Mouse (Mus musculus) forebrain, embryonic 13.5 days (tissue): ENCODE data around the gene Ush2a. TPM values are rescaled to one million over a fixed set of nuclear protein-coding genes. Genes with fewer than 3 reads are reported as not detected.

Experiments
- ATAC-seq: fragments of 200-750 bp; cut with Nextera tagmentation; 2 replicates; pipeline ENCODE4 v1.8.0; 2017
- H3K27ac ChIP-seq: fragments of 300-500 bp; sonication (generic); 2 replicates; pipeline ENCODE4 v1.5.1; 2015; ENCODE audit warnings: inconsistent platforms, mild to moderate bottlenecking, moderate library complexity
- H3K27me3 ChIP-seq: fragments of 300-500 bp; sonication (generic); 2 replicates; pipeline ENCODE4 v1.6.1; 2015; ENCODE audit warnings: mild to moderate bottlenecking, inconsistent platforms
- H3K36me3 ChIP-seq: fragments of 300-500 bp; sonication (generic); 2 replicates; pipeline ENCODE4 v1.6.1; 2015; ENCODE audit warnings: mild to moderate bottlenecking, inconsistent platforms; ENCODE audit not compliant: poor library complexity, severe bottlenecking
- H3K4me1 ChIP-seq: fragments of 300-500 bp; sonication (generic); 2 replicates; pipeline ENCODE4 v1.6.1; 2015; ENCODE audit warnings: inconsistent platforms
- H3K4me2 ChIP-seq: fragments of 300-500 bp; sonication (generic); 2 replicates; pipeline ENCODE4 v1.6.1; 2015; ENCODE audit warnings: inconsistent platforms, mild to moderate bottlenecking, moderate library complexity
- H3K4me3 ChIP-seq: fragments of 300-500 bp; sonication (generic); 2 replicates; pipeline ENCODE4 v1.5.1; 2015; ENCODE audit warnings: mild to moderate bottlenecking, inconsistent platforms
- H3K9ac ChIP-seq: fragments of 300-500 bp; sonication (generic); 2 replicates; pipeline ENCODE4 v1.6.1; 2015; ENCODE audit warnings: mild to moderate bottlenecking, inconsistent platforms
- H3K9me3 ChIP-seq: fragments of 300-500 bp; sonication (generic); replicated peaks from 2 replicates; pipeline ENCODE4 v1.6.1; 2016; ENCODE audit warnings: inconsistent platforms
- WGBS: fragments of 180-500 bp; shearing (Covaris S2); methylation state at CpG from one replicate; pipeline ENCODE4 v1.1.7; 2015; 5-methylcytosine and 5-hydroxymethylcytosine counted together
- polyA plus RNA-seq: library from polyadenylated mRNA; unstranded; fragments of >200 nt; fragmentation: Nextera tagmentation; extraction: Ambion mirVana; gene quantifications from 2 replicates; pipeline ENCODE4 v1.2.1, GENCODE M21; 2015

The Ush2a gene
- polyA plus RNA-seq, 1 experiment from 2014 or later = 0.05 TPM

DNA sequence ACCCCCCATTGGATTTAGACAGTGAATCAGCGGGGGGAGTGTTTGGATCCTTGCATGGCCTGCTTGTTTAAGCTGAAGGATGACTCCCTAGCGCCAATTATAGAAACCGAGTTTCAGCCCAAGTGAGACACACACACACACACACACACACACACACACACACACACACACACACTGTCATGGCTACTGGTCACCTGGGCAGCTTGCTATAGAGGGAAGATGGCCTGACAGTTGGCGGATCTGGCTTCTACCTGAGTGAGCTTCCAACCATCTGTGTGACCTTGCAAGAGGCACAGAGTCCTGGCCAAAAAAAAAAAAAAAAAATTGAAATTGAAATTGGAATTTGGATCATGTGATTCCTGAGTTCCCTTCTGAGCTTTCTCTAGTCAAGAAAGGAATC, 690.7 kb downstream of the Ush2a start:
- Histone ChIP-seq H3K4me3 (no peak overlapping the region), H3K4me1 (peaks cover 4% of the 10 kb centered on the region), H3K27ac (no peak overlapping the region), H3K4me2 (no peak overlapping the region), H3K9ac (no peak overlapping the region), H3K36me3 (no peaks in the 10 kb centered on the region), H3K9me3 (no peaks in the 10 kb centered on the region), H3K27me3 (no peaks in the 10 kb centered on the region)
- WGBS = 89% methylated on average over 4 of the region's 4 CpGs
- no peak for ATAC-seq

DNA sequence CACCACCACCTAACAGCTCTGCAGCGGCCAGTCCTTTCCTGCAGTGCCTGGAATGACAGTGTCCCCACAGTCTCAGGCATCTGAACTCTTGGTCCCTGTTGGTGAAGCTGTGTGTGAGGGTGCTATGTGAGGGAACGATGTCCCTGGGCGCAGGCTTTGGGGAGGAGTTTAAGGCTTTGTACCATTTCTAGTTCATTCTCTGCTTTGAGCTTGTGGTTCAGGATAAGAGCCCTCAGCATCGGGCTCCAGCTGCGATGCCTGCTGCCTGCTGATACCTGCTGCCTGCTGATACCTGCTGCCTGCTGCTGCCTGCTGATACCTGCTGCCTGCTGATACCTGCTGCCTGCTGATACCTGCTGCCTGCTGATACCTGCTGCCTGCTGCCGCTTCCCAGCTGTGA, 711.3 kb downstream of the Ush2a start:
- peaks cover 86% of the 10 kb centered on the region for H3K36me3 ChIP-seq
- H3K4me1 ChIP-seq = no peaks in the 10 kb centered on the region
- H3K9ac ChIP-seq = no peak overlapping the region
- no peak overlapping the region for H3K27ac ChIP-seq
- H3K27me3 ChIP-seq = no peaks in the 10 kb centered on the region
- H3K4me2 ChIP-seq = no peak overlapping the region
- no peak overlapping the region for H3K4me3 ChIP-seq
- 97% methylated on average over 6 of the region's 6 CpGs for WGBS
- ATAC-seq = no peak
- H3K9me3 ChIP-seq = no peaks in the 10 kb centered on the region

DNA sequence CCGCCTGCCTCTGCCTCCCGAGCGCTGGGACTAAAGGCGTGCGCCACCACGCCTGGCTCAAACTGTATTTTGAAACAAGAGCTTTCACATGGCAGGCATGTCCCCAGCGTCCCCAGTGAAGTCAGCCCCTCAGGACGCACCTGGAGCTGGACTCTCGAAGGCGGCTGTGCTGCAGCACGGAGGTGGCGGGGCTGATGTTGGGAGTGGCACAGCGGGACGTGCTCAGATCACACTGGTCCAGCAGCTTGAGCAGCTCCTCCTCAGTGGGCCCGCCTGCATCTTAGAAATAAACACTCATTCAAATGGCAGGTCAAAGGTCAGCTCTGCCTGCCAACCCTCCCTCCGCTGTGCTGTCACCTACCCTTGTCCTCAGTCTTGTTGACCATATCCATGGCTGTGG, 712.1 kb downstream of the Ush2a start:
- no peak overlapping the region for H3K4me3 ChIP-seq
- H3K9me3 ChIP-seq = no peaks in the 10 kb centered on the region
- no peaks in the 10 kb centered on the region for H3K27me3 ChIP-seq
- H3K4me1 ChIP-seq = no peaks in the 10 kb centered on the region
- H3K4me2 ChIP-seq = no peak overlapping the region
- H3K27ac ChIP-seq = no peak overlapping the region
- H3K9ac ChIP-seq = no peak overlapping the region
- 93% methylated on average over 16 of the region's 16 CpGs for WGBS
- H3K36me3 ChIP-seq = peaks cover 86% of the 10 kb centered on the region
- no peak for ATAC-seq

DNA sequence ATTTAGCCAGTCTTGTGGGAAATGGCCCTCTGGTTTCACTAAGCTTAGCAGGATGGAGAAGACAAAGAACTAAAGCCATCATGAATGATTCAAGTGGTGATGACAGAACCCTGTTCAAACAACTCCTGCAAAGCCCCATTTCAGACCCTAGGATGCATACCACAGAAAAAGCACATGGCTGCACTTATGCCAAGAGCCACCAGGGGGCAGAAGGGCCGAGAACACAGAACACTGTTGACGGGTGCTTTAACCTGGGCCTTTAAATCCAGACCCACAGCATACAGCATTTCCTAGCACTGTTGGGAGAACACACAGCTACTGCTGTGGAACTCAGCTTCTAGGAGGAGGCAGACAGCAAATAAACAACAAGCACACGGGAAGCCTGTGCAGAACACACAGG, 718.2 kb downstream of the Ush2a start:
- peak; percentile 53; the same call in 1 of the 2 replicates for ATAC-seq

DNA sequence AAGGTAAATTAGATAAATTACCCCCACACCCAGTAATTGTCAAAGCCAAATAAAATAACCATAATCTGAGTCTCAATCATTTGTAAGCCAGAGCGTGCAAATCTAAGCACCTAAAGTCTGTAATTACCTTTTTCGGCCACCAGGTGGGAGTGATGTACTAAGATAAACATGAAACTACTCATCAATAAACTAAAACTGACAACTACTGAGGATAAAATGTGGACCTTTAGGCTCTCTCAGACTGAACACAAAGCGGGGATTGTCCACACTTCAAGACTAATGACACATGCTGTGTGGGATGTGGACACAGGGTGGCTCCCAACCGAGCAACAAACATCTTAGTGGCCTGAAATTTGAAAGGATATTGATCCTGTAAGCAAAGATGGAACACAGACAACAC, 731.4 kb downstream of the Ush2a start:
- Histone ChIP-seq H3K27ac (no peak overlapping the region), H3K9me3 (no peaks in the 10 kb centered on the region), H3K4me2 (no peak overlapping the region), H3K27me3 (no peaks in the 10 kb centered on the region), H3K4me3 (no peak overlapping the region), H3K9ac (no peak overlapping the region), H3K36me3 (peaks cover 72% of the 10 kb centered on the region), H3K4me1 (no peaks in the 10 kb centered on the region)
- ATAC-seq = 0 out of 2 replicates have a peak, but pooled peaks have one; percentile 38
- 44% methylated on average over 4 of the region's 4 CpGs for WGBS

More for the DNA sequence above, 718.2 kb downstream of the Ush2a start:
- Histone ChIP-seq H3K9ac (no peak overlapping the region), H3K4me2 (no peak overlapping the region), H3K27me3 (no peaks in the 10 kb centered on the region), H3K4me3 (no peak overlapping the region), H3K36me3 (peaks cover 84% of the 10 kb centered on the region), H3K4me1 (no peaks in the 10 kb centered on the region), H3K9me3 (no peaks in the 10 kb centered on the region), H3K27ac (no peak overlapping the region)
- 28% methylated on average over 3 of the region's 3 CpGs for WGBS

DNA sequence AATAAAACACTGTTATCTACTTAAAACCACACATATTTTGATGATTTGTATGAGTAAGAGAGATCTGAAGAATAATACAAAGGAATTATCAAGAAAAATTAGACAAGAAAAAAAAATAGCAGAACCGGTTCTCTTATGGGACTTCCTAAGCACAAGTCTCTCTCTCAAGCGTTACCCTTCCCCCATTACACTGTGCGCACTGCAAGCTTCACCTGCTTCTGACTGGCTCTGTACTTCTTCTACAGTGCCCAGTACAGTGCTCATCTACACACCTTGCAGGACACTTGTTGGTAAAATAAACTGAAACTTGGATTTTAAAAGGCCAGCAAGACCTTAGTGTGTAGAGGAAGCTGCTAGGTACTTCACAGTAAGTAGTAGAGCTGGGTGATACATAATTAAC, 736.1 kb downstream of the Ush2a start:
- Histone ChIP-seq H3K9me3 (no peaks in the 10 kb centered on the region), H3K4me1 (no peaks in the 10 kb centered on the region), H3K27ac (no peak overlapping the region), H3K9ac (no peak overlapping the region), H3K4me3 (no peak overlapping the region), H3K27me3 (no peaks in the 10 kb centered on the region), H3K4me2 (no peak overlapping the region), H3K36me3 (peaks cover 62% of the 10 kb centered on the region)
- WGBS = 93% methylated on average over 3 of the region's 3 CpGs
- no peak for ATAC-seq

DNA sequence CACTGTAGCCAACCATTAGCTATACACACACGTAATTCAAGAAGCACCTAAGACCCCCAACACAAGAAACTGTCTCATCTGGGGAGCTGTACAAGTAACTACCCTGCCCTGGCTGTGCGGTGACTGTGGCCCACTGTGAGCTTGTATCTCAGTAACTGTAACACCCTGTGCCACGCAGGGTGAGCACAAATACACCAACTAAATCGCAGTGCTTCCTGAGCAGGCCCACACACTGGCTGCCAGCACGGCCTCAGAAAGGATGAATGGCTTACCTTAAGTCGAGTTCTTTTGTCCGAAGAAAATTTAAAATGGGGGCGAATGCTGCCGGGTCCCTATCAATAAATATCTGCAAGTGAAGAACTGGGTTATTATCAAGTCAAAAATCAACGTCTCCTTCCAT, 738.2 kb downstream of the Ush2a start:
- Histone ChIP-seq H3K4me2 (no peak overlapping the region), H3K4me1 (peaks cover 7% of the 10 kb centered on the region), H3K9ac (no peak overlapping the region), H3K4me3 (no peak overlapping the region), H3K27ac (no peak overlapping the region), H3K27me3 (no peaks in the 10 kb centered on the region), H3K36me3 (peaks cover 58% of the 10 kb centered on the region), H3K9me3 (no peaks in the 10 kb centered on the region)
- ATAC-seq = no peak
- WGBS = 88% methylated on average over 10 of the region's 10 CpGs

DNA sequence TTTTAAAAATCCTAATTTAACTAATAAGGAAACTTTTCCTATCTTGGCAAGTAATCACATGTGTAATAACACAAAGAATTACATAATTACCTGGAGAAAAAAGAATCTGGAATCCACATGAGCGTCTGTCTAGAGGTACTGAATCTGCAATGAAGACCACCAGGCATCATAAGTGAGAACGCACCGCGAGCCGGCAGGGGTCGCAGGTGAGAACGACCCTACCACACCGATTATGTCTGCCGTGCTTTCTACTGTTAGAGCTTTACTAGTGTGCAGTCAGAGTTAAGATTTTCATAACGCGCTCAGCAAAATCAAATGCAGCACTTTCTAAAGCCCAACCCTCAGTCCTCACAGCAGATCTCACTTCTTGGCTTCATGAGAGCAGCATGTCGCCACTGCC, 740.0 kb downstream of the Ush2a start:
- H3K27ac ChIP-seq = no peak overlapping the region
- no peaks in the 10 kb centered on the region for H3K9me3 ChIP-seq
- 91% methylated on average over 12 of the region's 12 CpGs for WGBS
- H3K36me3 ChIP-seq = peaks cover 43% of the 10 kb centered on the region
- H3K4me2 ChIP-seq = no peak overlapping the region
- no peak overlapping the region for H3K9ac ChIP-seq
- H3K27me3 ChIP-seq = no peaks in the 10 kb centered on the region
- no peak for ATAC-seq
- no peak overlapping the region for H3K4me3 ChIP-seq
- peaks cover 25% of the 10 kb centered on the region for H3K4me1 ChIP-seq

DNA sequence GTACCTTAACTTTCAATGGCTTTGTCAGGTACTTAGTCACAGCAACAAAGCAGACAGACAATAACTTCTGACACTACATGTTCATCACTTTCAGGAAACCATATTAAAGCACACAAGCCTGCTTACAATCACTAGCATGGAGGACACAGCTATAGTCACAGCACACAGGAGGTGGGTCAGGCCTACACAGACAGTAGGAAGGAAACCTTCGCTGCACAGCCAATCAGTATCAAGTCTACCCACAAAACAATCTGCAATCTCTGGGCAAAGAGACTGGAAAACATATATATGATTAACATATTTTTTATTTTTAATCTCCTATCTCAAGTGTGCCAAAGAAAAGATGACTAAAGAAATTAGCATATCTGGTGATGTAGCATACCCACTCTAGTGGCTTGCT, 743.0 kb downstream of the Ush2a start:
- no peak for ATAC-seq
- Histone ChIP-seq H3K27me3 (no peaks in the 10 kb centered on the region), H3K36me3 (peaks cover 20% of the 10 kb centered on the region), H3K9ac (no peak overlapping the region), H3K4me2 (no peak overlapping the region), H3K9me3 (no peaks in the 10 kb centered on the region), H3K27ac (no peak overlapping the region), H3K4me1 (peaks cover 28% of the 10 kb centered on the region), H3K4me3 (no peak overlapping the region)
- WGBS = 98% methylated on average over 1 of the region's 1 CpGs

DNA sequence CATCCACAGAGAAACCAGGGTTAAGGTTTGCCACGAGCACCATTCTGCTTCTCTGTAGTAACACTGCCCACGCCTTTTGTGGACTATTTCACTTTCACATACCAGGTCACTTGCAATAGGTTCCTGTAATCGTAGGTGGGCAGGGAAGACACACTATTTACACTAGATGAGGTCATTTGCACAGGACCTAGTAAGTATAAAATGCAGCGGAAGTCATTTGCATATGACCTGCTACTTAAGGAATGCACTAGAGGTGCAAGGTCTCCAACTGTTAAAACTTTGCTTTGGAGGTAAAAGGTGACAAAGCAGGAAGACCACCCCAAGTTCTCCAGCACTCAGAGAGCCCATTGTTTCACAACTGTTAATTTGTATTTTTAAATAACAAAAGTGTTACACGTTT, 744.4 kb downstream of the Ush2a start:
- Histone ChIP-seq H3K27me3 (no peaks in the 10 kb centered on the region), H3K36me3 (0 out of 2 replicates have a peak, but pooled peaks cover 13% of the 10 kb centered on the region), H3K27ac (no peak overlapping the region), H3K4me3 (peak overlapping the region; percentile 98; the same call in 1 of the 2 replicates), H3K9me3 (no peaks in the 10 kb centered on the region), H3K4me1 (peaks cover 28% of the 10 kb centered on the region), H3K4me2 (peak overlapping the region; percentile 99), H3K9ac (peak overlapping the region; percentile 26; the same call in 1 of the 2 replicates)
- ATAC-seq = no peak
- 66% methylated on average over 5 of the region's 5 CpGs for WGBS

DNA sequence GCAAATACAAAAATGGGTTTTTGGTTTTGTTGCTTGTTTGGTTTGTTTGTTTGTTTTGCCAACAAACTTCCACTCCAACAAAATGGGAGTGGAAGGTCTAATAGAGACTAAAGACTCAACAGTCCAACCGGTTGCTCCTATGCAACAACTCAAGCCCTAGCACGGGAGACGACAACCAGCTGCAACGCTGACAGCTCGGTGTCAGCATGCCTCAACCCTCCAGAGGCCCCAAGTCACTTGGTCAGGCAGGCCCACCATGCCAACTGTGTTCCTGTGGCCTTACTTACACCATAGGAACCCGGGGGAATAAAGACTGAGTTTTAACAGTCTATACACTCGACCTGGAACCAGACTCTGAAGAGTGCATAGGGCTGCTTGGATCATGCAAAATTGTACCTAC, 745.0 kb downstream of the Ush2a start:
- Histone ChIP-seq H3K36me3 (0 out of 2 replicates have a peak, but pooled peaks cover 13% of the 10 kb centered on the region), H3K9ac (peak overlapping the region; percentile 96), H3K27me3 (no peaks in the 10 kb centered on the region), H3K9me3 (no peaks in the 10 kb centered on the region), H3K4me3 (peak overlapping the region; percentile 98), H3K4me1 (peaks cover 28% of the 10 kb centered on the region), H3K4me2 (peak overlapping the region; percentile 99), H3K27ac (no peak overlapping the region)
- ATAC-seq = no peak
- WGBS = 7% methylated on average over 7 of the region's 7 CpGs

DNA sequence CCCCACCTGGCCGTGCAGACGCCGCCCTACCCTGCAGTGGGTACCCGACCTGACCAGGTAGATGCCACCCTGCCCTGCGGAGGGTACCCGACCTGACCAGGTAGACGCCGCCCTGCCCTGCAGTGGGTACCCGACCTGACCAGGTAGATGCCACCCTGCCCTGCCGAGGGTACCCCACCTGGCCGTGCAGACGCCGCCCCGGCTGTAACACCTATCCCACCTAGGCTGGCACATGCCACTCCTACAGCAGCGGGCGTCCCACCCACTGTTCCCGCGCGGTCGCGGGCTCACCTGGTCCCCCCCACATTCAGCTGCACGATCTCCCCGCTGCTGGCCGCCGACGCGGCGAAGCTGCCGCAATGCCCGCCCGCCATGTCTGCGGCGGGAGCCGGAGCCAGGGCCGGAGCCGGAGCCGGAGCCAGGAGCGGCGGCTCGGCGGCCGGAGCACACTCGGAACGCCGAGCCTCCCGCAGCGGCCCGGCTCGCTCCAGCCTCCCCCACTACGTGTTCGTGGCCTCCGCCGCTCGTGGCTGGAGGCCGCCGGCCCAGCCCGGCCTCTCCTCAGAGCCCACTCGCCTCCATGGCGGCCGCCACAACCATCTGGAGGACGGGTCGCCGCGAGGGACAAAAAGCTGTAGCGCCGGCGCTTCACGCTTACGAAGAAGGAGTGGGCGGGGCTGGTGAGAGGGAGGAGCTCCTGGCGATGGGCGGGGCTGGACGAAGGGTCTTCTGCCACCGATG, 745.6 kb downstream of the Ush2a start, which contains the start of gene Kctd3:
Gene Kctd3 (minus strand): TSS at position 603 of the 741 bp plus-strand sequence.
- Histone ChIP-seq H3K27me3 (peaks cover 2% of the 10 kb centered on the region; the same call in 1 of the 2 replicates), H3K27ac (peak within 1 kb of the TSS; percentile 65), H3K4me2 (peak within 1 kb of the TSS; percentile 99), H3K9me3 (no peaks in the 10 kb centered on the region), H3K36me3 (0 out of 2 replicates have a peak, but pooled peaks cover 13% of the 10 kb centered on the region), H3K4me1 (peaks cover 28% of the 10 kb centered on the region), H3K9ac (peak within 1 kb of the TSS; percentile 96), H3K4me3 (peak within 1 kb of the TSS; percentile 98)
- ATAC-seq = peak; percentile 91
- under 1% methylated on average over 74 of the region's 74 CpGs for WGBS
